Mouse (Mus musculus): ENCODE results near the gene Plcb1. TPM values are rescaled to one million over a fixed set of nuclear protein-coding genes. Genes with fewer than 3 reads are reported as not detected.

Gene Plcb1
- polyA plus RNA-seq, 1 experiment from 2014 or later = 23.0 TPM

- Histone ChIP-seq H3K9ac (ENCODE audit: low read length) (no peak overlapping the region), H3K36me3 (ENCODE audit: control insufficient read depth, insufficient read depth, low read length) (no peaks in the 10 kb centered on the region), H3K27me3 (replicated peaks; ENCODE audit: control insufficient read depth, insufficient read depth, low read length) (no peaks in the 10 kb centered on the region), H3K9me3 (replicated peaks; ENCODE audit: control insufficient read depth, low read length) (no peaks in the 10 kb centered on the region), H3K4me3 (ENCODE audit: low read depth, low read length) (no peak overlapping the region), H3K4me2 (ENCODE audit: low read length) (no peak overlapping the region), H3K4me1 (ENCODE audit: control insufficient read depth, insufficient read depth, low read length) (no peaks in the 10 kb centered on the region), H3K27ac (ENCODE audit: low read depth, low read length) (no peak overlapping the region)
- 0% methylated on average over 1 of the region's 1 CpGs for WGBS
- ATAC-seq (no peak), DNase-seq (ENCODE audit: low spot score) (no peak)
Measured at GRCm38 (mm10) chr2:135402916-135403315, 617.0 kb downstream of the Plcb1 start.

DNA sequence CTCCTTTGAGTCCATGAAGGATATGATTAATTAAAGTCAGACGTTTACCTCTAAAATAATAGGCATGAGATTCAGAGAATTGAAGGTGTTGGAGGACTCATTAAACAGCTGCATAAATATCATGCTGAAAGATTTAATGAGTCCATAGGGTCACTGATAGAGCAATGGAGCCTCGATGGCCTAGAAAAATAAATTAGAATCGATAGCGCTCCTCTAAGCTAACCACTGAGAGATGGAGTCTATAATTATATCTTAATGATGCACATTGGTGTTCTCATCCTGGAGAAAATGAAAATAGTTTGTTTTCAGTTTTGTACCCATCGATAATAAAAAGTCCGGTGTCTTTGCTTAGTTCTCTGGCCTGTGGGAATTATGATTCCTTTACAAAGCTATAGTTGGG lies 617.5 kb downstream of the Plcb1 start:
- WGBS = 40% methylated on average over 6 of the region's 6 CpGs
- H3K4me3 ChIP-seq (ENCODE audit: low read depth, low read length) = no peak overlapping the region
- ATAC-seq = no peak
- no peaks in the 10 kb centered on the region for H3K9me3 ChIP-seq (replicated peaks; ENCODE audit: control insufficient read depth, low read length)
- DNase-seq (ENCODE audit: low spot score) = no peak
- no peaks in the 10 kb centered on the region for H3K27me3 ChIP-seq (replicated peaks; ENCODE audit: control insufficient read depth, insufficient read depth, low read length)
- H3K9ac ChIP-seq (ENCODE audit: low read length) = no peak overlapping the region
- no peak overlapping the region for H3K27ac ChIP-seq (ENCODE audit: low read depth, low read length)
- H3K4me2 ChIP-seq (ENCODE audit: low read length) = no peak overlapping the region
- H3K4me1 ChIP-seq (ENCODE audit: control insufficient read depth, insufficient read depth, low read length) = no peaks in the 10 kb centered on the region
- no peaks in the 10 kb centered on the region for H3K36me3 ChIP-seq (ENCODE audit: control insufficient read depth, insufficient read depth, low read length)

- DNase-seq (ENCODE audit: low spot score) (no peak), ATAC-seq (no peak)
- Histone ChIP-seq H3K36me3 (ENCODE audit: control insufficient read depth, insufficient read depth, low read length) (no peaks in the 10 kb centered on the region), H3K9ac (ENCODE audit: low read length) (no peak overlapping the region), H3K27ac (ENCODE audit: low read depth, low read length) (no peak overlapping the region), H3K4me3 (ENCODE audit: low read depth, low read length) (no peak overlapping the region), H3K4me1 (ENCODE audit: control insufficient read depth, insufficient read depth, low read length) (no peaks in the 10 kb centered on the region), H3K9me3 (replicated peaks; ENCODE audit: control insufficient read depth, low read length) (no peaks in the 10 kb centered on the region), H3K27me3 (replicated peaks; ENCODE audit: control insufficient read depth, insufficient read depth, low read length) (no peaks in the 10 kb centered on the region), H3K4me2 (ENCODE audit: low read length) (no peak overlapping the region)
- 10% methylated on average over 1 of the region's 1 CpGs for WGBS
Measured at GRCm38 (mm10) chr2:135404095-135404494, 618.2 kb downstream of the Plcb1 start.

DNA sequence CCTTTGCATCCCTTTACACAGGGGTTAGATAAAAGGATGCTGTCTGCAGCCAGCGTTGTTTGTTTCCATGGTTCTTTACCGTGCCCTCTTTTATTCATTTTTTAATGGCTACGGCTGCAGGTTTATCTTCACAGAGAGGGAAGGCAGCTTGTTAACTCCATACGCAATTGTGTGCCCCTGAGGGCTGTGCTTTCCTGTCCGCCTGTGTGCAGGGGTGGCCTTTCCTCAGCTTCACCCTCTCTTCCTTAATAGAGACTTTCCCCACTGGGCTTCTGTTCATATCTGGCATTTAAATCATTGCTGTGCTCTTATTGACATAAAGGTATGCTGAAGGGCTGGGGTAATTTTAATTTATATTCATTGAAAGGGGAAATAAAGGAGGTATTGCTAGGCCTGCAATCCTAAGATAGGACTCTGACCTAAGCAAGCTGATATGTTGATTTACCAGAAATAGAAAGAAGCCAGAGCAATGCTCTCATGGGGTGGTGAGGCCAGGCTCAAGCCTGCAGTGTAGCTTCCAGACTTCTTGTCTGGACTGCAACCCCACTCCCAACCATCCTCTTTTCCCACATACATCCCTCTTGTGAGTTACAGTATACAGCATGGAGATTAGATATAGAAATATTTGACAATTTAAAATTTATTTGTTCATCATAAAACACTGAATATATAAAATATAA lies 623.7 kb downstream of the Plcb1 start:
- 11% methylated on average over 5 of the region's 5 CpGs for WGBS

GRCm38 (mm10) chr2:135411675-135412074 lies 625.8 kb downstream of the Plcb1 start:
- no peak for DNase-seq (ENCODE audit: low spot score)
- no peak for ATAC-seq
- Histone ChIP-seq H3K9ac (ENCODE audit: low read length) (no peak overlapping the region), H3K4me3 (ENCODE audit: low read depth, low read length) (no peak overlapping the region), H3K36me3 (ENCODE audit: control insufficient read depth, insufficient read depth, low read length) (no peaks in the 10 kb centered on the region), H3K27ac (ENCODE audit: low read depth, low read length) (no peak overlapping the region), H3K4me2 (ENCODE audit: low read length) (no peak overlapping the region), H3K27me3 (replicated peaks; ENCODE audit: control insufficient read depth, insufficient read depth, low read length) (no peaks in the 10 kb centered on the region), H3K9me3 (replicated peaks; ENCODE audit: control insufficient read depth, low read length) (no peaks in the 10 kb centered on the region), H3K4me1 (ENCODE audit: control insufficient read depth, insufficient read depth, low read length) (no peaks in the 10 kb centered on the region)
- WGBS = 68% methylated on average over 2 of the region's 2 CpGs

More for the DNA sequence above, 623.7 kb downstream of the Plcb1 start:
- H3K27me3 ChIP-seq (replicated peaks; ENCODE audit: control insufficient read depth, insufficient read depth, low read length) = no peaks in the 10 kb centered on the region
- no peak for ATAC-seq
- no peaks in the 10 kb centered on the region for H3K36me3 ChIP-seq (ENCODE audit: control insufficient read depth, insufficient read depth, low read length)
- no peak overlapping the region for H3K4me3 ChIP-seq (ENCODE audit: low read depth, low read length)
- no peaks in the 10 kb centered on the region for H3K4me1 ChIP-seq (ENCODE audit: control insufficient read depth, insufficient read depth, low read length)
- H3K9ac ChIP-seq (ENCODE audit: low read length) = no peak overlapping the region
- DNase-seq (ENCODE audit: low spot score) = peak; percentile 8
- H3K4me2 ChIP-seq (ENCODE audit: low read length) = no peak overlapping the region
- no peak overlapping the region for H3K27ac ChIP-seq (ENCODE audit: low read depth, low read length)
- no peaks in the 10 kb centered on the region for H3K9me3 ChIP-seq (replicated peaks; ENCODE audit: control insufficient read depth, low read length)

- no peak overlapping the region for H3K4me2 ChIP-seq (ENCODE audit: low read length)
- H3K36me3 ChIP-seq (ENCODE audit: control insufficient read depth, insufficient read depth, low read length) = no peaks in the 10 kb centered on the region
- ATAC-seq = no peak
- DNase-seq (ENCODE audit: low spot score) = no peak
- H3K9ac ChIP-seq (ENCODE audit: low read length) = no peak overlapping the region
- no peaks in the 10 kb centered on the region for H3K27me3 ChIP-seq (replicated peaks; ENCODE audit: control insufficient read depth, insufficient read depth, low read length)
- H3K4me3 ChIP-seq (ENCODE audit: low read depth, low read length) = no peak overlapping the region
- no peaks in the 10 kb centered on the region for H3K4me1 ChIP-seq (ENCODE audit: control insufficient read depth, insufficient read depth, low read length)
- H3K9me3 ChIP-seq (replicated peaks; ENCODE audit: control insufficient read depth, low read length) = no peaks in the 10 kb centered on the region
- WGBS = 78% methylated on average over 4 of the region's 4 CpGs
- H3K27ac ChIP-seq (ENCODE audit: low read depth, low read length) = no peak overlapping the region
Measured at GRCm38 (mm10) chr2:135415137-135415536, 629.3 kb downstream of the Plcb1 start.

- no peaks in the 10 kb centered on the region for H3K27me3 ChIP-seq (replicated peaks; ENCODE audit: control insufficient read depth, insufficient read depth, low read length)
- no peak overlapping the region for H3K4me3 ChIP-seq (ENCODE audit: low read depth, low read length)
- DNase-seq (ENCODE audit: low spot score) (no peak), ATAC-seq (no peak)
- H3K4me2 ChIP-seq (ENCODE audit: low read length) = no peak overlapping the region
- H3K27ac ChIP-seq (ENCODE audit: low read depth, low read length) = no peak overlapping the region
- no peaks in the 10 kb centered on the region for H3K36me3 ChIP-seq (ENCODE audit: control insufficient read depth, insufficient read depth, low read length)
- no peak overlapping the region for H3K9ac ChIP-seq (ENCODE audit: low read length)
- no peaks in the 10 kb centered on the region for H3K4me1 ChIP-seq (ENCODE audit: control insufficient read depth, insufficient read depth, low read length)
- H3K9me3 ChIP-seq (replicated peaks; ENCODE audit: control insufficient read depth, low read length) = no peaks in the 10 kb centered on the region
- 25% methylated on average over 5 of the region's 5 CpGs for WGBS
Measured at GRCm38 (mm10) chr2:135419301-135419700, 633.4 kb downstream of the Plcb1 start.

- no peak for ATAC-seq
- Histone ChIP-seq H3K4me2 (ENCODE audit: low read length) (no peak overlapping the region), H3K9ac (ENCODE audit: low read length) (no peak overlapping the region), H3K4me3 (ENCODE audit: low read depth, low read length) (no peak overlapping the region), H3K27ac (ENCODE audit: low read depth, low read length) (no peak overlapping the region), H3K36me3 (ENCODE audit: control insufficient read depth, insufficient read depth, low read length) (no peaks in the 10 kb centered on the region), H3K27me3 (replicated peaks; ENCODE audit: control insufficient read depth, insufficient read depth, low read length) (no peaks in the 10 kb centered on the region), H3K9me3 (replicated peaks; ENCODE audit: control insufficient read depth, low read length) (no peaks in the 10 kb centered on the region), H3K4me1 (ENCODE audit: control insufficient read depth, insufficient read depth, low read length) (no peaks in the 10 kb centered on the region)
- WGBS = 86% methylated on average over 5 of the region's 5 CpGs
- DNase-seq (ENCODE audit: low spot score) = peak; percentile 58
Measured at GRCm38 (mm10) chr2:135434947-135435515, 649.2 kb downstream of the Plcb1 start.

DNA sequence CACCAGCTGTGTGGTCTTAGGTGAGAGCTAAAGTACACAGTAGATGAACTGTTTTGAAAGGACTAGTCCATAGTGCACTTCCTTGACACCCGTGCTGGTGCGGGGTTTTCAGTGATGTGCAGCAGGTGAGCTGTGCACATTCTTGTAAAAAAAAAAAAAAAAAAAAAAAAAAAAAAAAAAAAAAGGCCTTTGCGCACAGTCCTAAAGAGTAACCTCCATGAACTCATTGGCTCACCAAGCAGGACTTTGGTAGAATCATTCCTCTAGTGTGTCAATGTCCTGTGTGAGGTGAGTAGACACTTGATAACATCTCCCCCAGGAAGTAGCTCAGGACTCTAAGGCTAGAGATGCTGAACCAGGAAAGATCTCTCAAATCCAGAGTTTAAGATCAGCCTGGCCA lies 653.2 kb downstream of the Plcb1 start:
- H3K9ac ChIP-seq (ENCODE audit: low read length) = no peak overlapping the region
- DNase-seq (ENCODE audit: low spot score) (no peak), ATAC-seq (peak; percentile 45; the same call in 1 of the 2 replicates)
- WGBS = 91% methylated on average over 3 of the region's 3 CpGs
- no peaks in the 10 kb centered on the region for H3K4me1 ChIP-seq (ENCODE audit: control insufficient read depth, insufficient read depth, low read length)
- H3K27me3 ChIP-seq (replicated peaks; ENCODE audit: control insufficient read depth, insufficient read depth, low read length) = no peaks in the 10 kb centered on the region
- no peak overlapping the region for H3K4me3 ChIP-seq (ENCODE audit: low read depth, low read length)
- no peak overlapping the region for H3K27ac ChIP-seq (ENCODE audit: low read depth, low read length)
- no peak overlapping the region for H3K4me2 ChIP-seq (ENCODE audit: low read length)
- no peaks in the 10 kb centered on the region for H3K36me3 ChIP-seq (ENCODE audit: control insufficient read depth, insufficient read depth, low read length)
- H3K9me3 ChIP-seq (replicated peaks; ENCODE audit: control insufficient read depth, low read length) = no peaks in the 10 kb centered on the region
